Mouse (Mus musculus) midbrain, embryonic 10.5 days (tissue): ENCODE results near the gene Stra6l. TPM values are rescaled to one million over a fixed set of nuclear protein-coding genes. Genes with fewer than 3 reads are reported as not detected.

Experiments
- DNase-seq: peaks from one replicate; pipeline ENCODE4 v3.0.0-alpha.2; 2017; ENCODE audit warnings: low spot score
- H3K27ac ChIP-seq: fragments of 300-500 bp; sonication (generic); replicated peaks from 2 replicates; pipeline ENCODE4 v1.5.1; 2016; ENCODE audit warnings: mild to moderate bottlenecking
- H3K27me3 ChIP-seq: fragments of 300-500 bp; sonication (generic); 2 replicates; pipeline ENCODE4 v1.6.1; 2016; ENCODE audit warnings: low read depth, mild to moderate bottlenecking; ENCODE audit not compliant: poor library complexity, severe bottlenecking
- H3K36me3 ChIP-seq: fragments of 300-500 bp; sonication (generic); 2 replicates; pipeline ENCODE4 v1.6.1; 2016; ENCODE audit warnings: mild to moderate bottlenecking, moderate library complexity
- H3K4me1 ChIP-seq: fragments of 300-500 bp; sonication (generic); 2 replicates; pipeline ENCODE4 v1.6.1; 2016
- H3K4me3 ChIP-seq: fragments of 300-500 bp; sonication (generic); 2 replicates; pipeline ENCODE4 v1.5.1; 2016; ENCODE audit warnings: mild to moderate bottlenecking, moderate library complexity
- H3K9me3 ChIP-seq: fragments of 300-500 bp; sonication (generic); replicated peaks from 2 replicates; pipeline ENCODE4 v1.6.1; 2016; ENCODE audit warnings: mild to moderate bottlenecking
- WGBS: fragments of 180-500 bp; shearing (Covaris S2); methylation state at CpG from one replicate; pipeline ENCODE4 v1.1.7; 2016; 5-methylcytosine and 5-hydroxymethylcytosine counted together
- polyA plus RNA-seq: library from polyadenylated mRNA; unstranded; fragments of >200 nt; fragmentation: Nextera tagmentation; extraction: Ambion mirVana; gene quantifications from 2 replicates; pipeline ENCODE4 v1.2.1, GENCODE M21; 2016

The Stra6l gene
- polyA plus RNA-seq, 1 experiment from 2014 or later, result 0.11 TPM

- Histone ChIP-seq H3K4me3 (no peak overlapping the region), H3K4me1 (peaks cover 8% of the 10 kb centered on the region), H3K36me3 (no peaks in the 10 kb centered on the region), H3K27ac (peak overlapping the region; percentile 46; the same call in 1 of the 2 replicates), H3K27me3 (peaks cover 25% of the 10 kb centered on the region), H3K9me3 (no peaks in the 10 kb centered on the region)
- 15% methylated on average over 16 of the region's 16 CpGs for WGBS
- no peak for DNase-seq
Observed at GRCm38 (mm10) chr4:45896425-45897081, 48.1 kb downstream of the Stra6l start.

GRCm38 (mm10) chr4:45898413-45898812 is 49.9 kb downstream of the Stra6l start:
- WGBS, result 58% methylated on average over 5 of the region's 5 CpGs

GRCm38 (mm10) chr4:45909256-45909655 is 60.8 kb downstream of the Stra6l start:
- Histone ChIP-seq H3K36me3 (no peaks in the 10 kb centered on the region), H3K4me3 (no peak overlapping the region), H3K27ac (no peak overlapping the region), H3K27me3 (no peaks in the 10 kb centered on the region), H3K4me1 (no peaks in the 10 kb centered on the region), H3K9me3 (no peaks in the 10 kb centered on the region)
- WGBS, result 93% methylated on average over 13 of the region's 13 CpGs
- no peak for DNase-seq

More at GRCm38 (mm10) chr4:45898413-45898812, 49.9 kb downstream of the Stra6l start:
- peaks cover 8% of the 10 kb centered on the region for H3K4me1 ChIP-seq
- H3K36me3 ChIP-seq, result no peaks in the 10 kb centered on the region
- no peaks in the 10 kb centered on the region for H3K9me3 ChIP-seq
- DNase-seq, result no peak
- no peak overlapping the region for H3K27ac ChIP-seq
- no peak overlapping the region for H3K4me3 ChIP-seq
- peaks cover 25% of the 10 kb centered on the region for H3K27me3 ChIP-seq

GRCm38 (mm10) chr4:45909924-45910323 is 61.5 kb downstream of the Stra6l start:
- no peak overlapping the region for H3K4me3 ChIP-seq
- no peaks in the 10 kb centered on the region for H3K36me3 ChIP-seq
- no peaks in the 10 kb centered on the region for H3K27me3 ChIP-seq
- no peaks in the 10 kb centered on the region for H3K4me1 ChIP-seq
- WGBS, result 79% methylated on average over 4 of the region's 4 CpGs
- DNase-seq, result no peak
- H3K9me3 ChIP-seq, result no peaks in the 10 kb centered on the region
- no peak overlapping the region for H3K27ac ChIP-seq

GRCm38 (mm10) chr4:45911256-45911655 is 62.8 kb downstream of the Stra6l start:
- 84% methylated on average over 5 of the region's 5 CpGs for WGBS
- Histone ChIP-seq H3K4me1 (no peaks in the 10 kb centered on the region), H3K27ac (no peak overlapping the region), H3K9me3 (no peaks in the 10 kb centered on the region), H3K4me3 (no peak overlapping the region), H3K27me3 (no peaks in the 10 kb centered on the region), H3K36me3 (no peaks in the 10 kb centered on the region)
- no peak for DNase-seq

- H3K9me3 ChIP-seq, result no peaks in the 10 kb centered on the region
- DNase-seq, result no peak
- 93% methylated on average over 4 of the region's 4 CpGs for WGBS
- no peaks in the 10 kb centered on the region for H3K36me3 ChIP-seq
- no peaks in the 10 kb centered on the region for H3K27me3 ChIP-seq
- H3K27ac ChIP-seq, result no peak overlapping the region
- no peak overlapping the region for H3K4me3 ChIP-seq
- H3K4me1 ChIP-seq, result no peaks in the 10 kb centered on the region
Observed at GRCm38 (mm10) chr4:45911876-45912275, 63.4 kb downstream of the Stra6l start.

- H3K4me3 ChIP-seq, result no peak overlapping the region
- no peak for DNase-seq
- no peaks in the 10 kb centered on the region for H3K36me3 ChIP-seq
- WGBS, result 92% methylated on average over 7 of the region's 7 CpGs
- no peaks in the 10 kb centered on the region for H3K27me3 ChIP-seq
- no peak overlapping the region for H3K27ac ChIP-seq
- H3K9me3 ChIP-seq, result 0 out of 2 replicates have a peak, but pooled peaks cover 3% of the 10 kb centered on the region
- H3K4me1 ChIP-seq, result no peaks in the 10 kb centered on the region
Observed at GRCm38 (mm10) chr4:45917091-45917490, 68.6 kb downstream of the Stra6l start.

- DNase-seq, result no peak
- 92% methylated on average over 10 of the region's 10 CpGs for WGBS
- H3K36me3 ChIP-seq, result no peaks in the 10 kb centered on the region
- no peaks in the 10 kb centered on the region for H3K27me3 ChIP-seq
- no peaks in the 10 kb centered on the region for H3K4me1 ChIP-seq
- H3K4me3 ChIP-seq, result no peak overlapping the region
- 0 out of 2 replicates have a peak, but pooled peaks cover 3% of the 10 kb centered on the region for H3K9me3 ChIP-seq
- no peak overlapping the region for H3K27ac ChIP-seq
Observed at GRCm38 (mm10) chr4:45921663-45922435, 73.4 kb downstream of the Stra6l start.

- 85% methylated on average over 4 of the region's 4 CpGs for WGBS
- Histone ChIP-seq H3K4me3 (no peak overlapping the region), H3K4me1 (no peaks in the 10 kb centered on the region), H3K27ac (no peak overlapping the region), H3K9me3 (no peaks in the 10 kb centered on the region), H3K36me3 (no peaks in the 10 kb centered on the region), H3K27me3 (no peaks in the 10 kb centered on the region)
- no peak for DNase-seq
Observed at GRCm38 (mm10) chr4:45924011-45924410, 75.5 kb downstream of the Stra6l start.

GRCm38 (mm10) chr4:45928561-45928960 is 80.1 kb downstream of the Stra6l start:
- WGBS, result 85% methylated on average over 4 of the region's 4 CpGs
- H3K27ac ChIP-seq, result no peak overlapping the region
- H3K4me1 ChIP-seq, result no peaks in the 10 kb centered on the region
- no peak for DNase-seq
- H3K4me3 ChIP-seq, result no peak overlapping the region
- H3K27me3 ChIP-seq, result no peaks in the 10 kb centered on the region
- H3K36me3 ChIP-seq, result no peaks in the 10 kb centered on the region
- H3K9me3 ChIP-seq, result no peaks in the 10 kb centered on the region

Other genes with a start within 250 kb of the Stra6l start
- gene Aldh1b1, start 49.6 kb upstream of the Stra6l start, polyA plus RNA-seq, result 4.6 and 5.1 TPM in 2 replicates
- gene Igfbpl1, start 21.7 kb upstream of the Stra6l start, polyA plus RNA-seq, result 13.8 and 23.1 TPM in 2 replicates
- gene Ccdc180, start 41.6 kb downstream of the Stra6l start, polyA plus RNA-seq, result 0.02 TPM in 1 of 2 replicates, not detected in the other
- gene Tdrd7, start 116.7 kb downstream of the Stra6l start, polyA plus RNA-seq, result 10.4 and 10.9 TPM in 2 replicates
- gene Tmod1, start 190.3 kb downstream of the Stra6l start, polyA plus RNA-seq, result 1.6 and 3.0 TPM in 2 replicates